8 mouse cellular contexts compared by ENCODE assay signal in genomic region chr8:116943555-116944384, GRCm38 (mm10). TPM values are rescaled to one million over a fixed set of nuclear protein-coding genes. Genes with fewer than 3 reads are reported as not detected.
A peak's percentile ranks its signal among the peaks of the same experiment; 100 is the strongest.
DNase-seq lines count a peak whose midpoint lies in the region; ATAC-seq and TF ChIP-seq lines count a peak whose summit lies in the region.

No protein-coding gene starts in this region.

- TF ChIP-seq CTCF in kidney, adult 2 months (conservative IDR thresholded peaks at IDR 0.05; ENCODE audit: insufficient read depth, insufficient read length, low read depth, low read length) = no peak

- no peaks in the 10 kb centered on the region for H3K36me3 ChIP-seq in kidney, adult 2 months (ENCODE audit: control insufficient read depth, insufficient read depth, low read length)
- H3K36me3 ChIP-seq in liver, embryonic 16.5 days (ENCODE audit: control insufficient read depth, insufficient read depth) = peaks cover 5% of the 10 kb centered on the region; the same call in 1 of the 2 replicates

- peak overlapping the region; percentile 95 for H3K4me2 ChIP-seq in liver, embryonic 16.5 days (ENCODE audit: low read depth, low read length)

- TF ChIP-seq POLR2A in kidney, adult 2 months (IDR thresholded peaks at IDR 0.05; ENCODE audit: low read depth, low read length) = no peak

- H3K4me1 ChIP-seq in kidney, adult 2 months (ENCODE audit: control insufficient read depth, insufficient read depth, low read length) = peaks cover 11% of the 10 kb centered on the region
- H3K4me1 ChIP-seq in liver, embryonic 16.5 days (ENCODE audit: control insufficient read depth, low read depth, low read length) = peaks cover 51% of the 10 kb centered on the region

- DNase-seq in layer of hippocampus, adult 18-20 months (ENCODE audit: low spot score in 2 of 2) = peak; percentile 15 to 24
- DNase-seq in layer of hippocampus, adult 9-10 months (ENCODE audit: low spot score) = no peak
- DNase-seq in heart, adult 9 months (ENCODE audit: low spot score in 2 of 2) = peak; percentile 7 to 23
- peak; percentile 52 for DNase-seq in kidney, adult 2 months
- DNase-seq in neural tube, embryonic 10.5 days (ENCODE audit: extremely low spot score, low spot score) = peak; percentile 44
- DNase-seq in testis, postnatal 10 days (ENCODE audit: low spot score) = peak; percentile 53

- H3K27me3 ChIP-seq in kidney, adult 2 months (replicated peaks; ENCODE audit: control insufficient read depth, insufficient read depth, low read length) = no peaks in the 10 kb centered on the region
- no peaks in the 10 kb centered on the region for H3K27me3 ChIP-seq in liver, embryonic 16.5 days (ENCODE audit: control insufficient read depth, insufficient read depth, low read depth, low read length)

- peak overlapping the region; percentile 78 for H3K9ac ChIP-seq in liver, embryonic 16.5 days (ENCODE audit: low read depth, low read length)

- peak overlapping the region; percentile 37 for H3K27ac ChIP-seq in kidney, adult 2 months (ENCODE audit: insufficient read depth, low read depth, low read length)
- H3K27ac ChIP-seq in liver, embryonic 16.5 days (ENCODE audit: low read length) = peak overlapping the region; percentile 21; the same call in 1 of the 2 replicates

- peak; percentile 16 for ATAC-seq in common myeloid progenitor, adult 5-6 weeks (replicated peaks; ENCODE audit: low read depth, poor library complexity, severe bottlenecking)
- peak; percentile 35 for ATAC-seq in liver, embryonic 16.5 days (ENCODE audit: low read depth)

- H3K4me3 ChIP-seq in kidney, adult 2 months (ENCODE audit: insufficient read depth, low read depth, low read length) = peak overlapping the region; percentile 97
- H3K4me3 ChIP-seq in liver, embryonic 16.5 days (ENCODE audit: low read depth, low read length) = peak overlapping the region; percentile 80

- under 1% methylated on average over 62 of the region's 62 CpGs for WGBS in kidney, adult 2 months
- WGBS in liver, embryonic 16.5 days (ENCODE audit: insufficient replicate concordance) = under 1% methylated on average over 62 of the region's 62 CpGs

- no peaks in the 10 kb centered on the region for H3K9me3 ChIP-seq in liver, embryonic 16.5 days (replicated peaks; ENCODE audit: control insufficient read depth, low read length)

RNA-seq across cellular contexts. Expression of gene Atmin, which starts 0.6 kb away (rescaled TPM):
- total RNA-seq in layer of hippocampus, adult 18-20 months (2021) = 10 to 100 TPM; 43.9 to 47.8 TPM
- 10.3 and 17.7 TPM in 2 replicates for total RNA-seq in common myeloid progenitor, adult 5-6 weeks (2017)
- polyA plus RNA-seq in kidney, adult 2 months (2012; rRNA removed) = 15.9 and 17.1 TPM in 2 replicates
- polyA plus RNA-seq in liver, embryonic 16.5 days (2015; fragmentation: Nextera tagmentation; extraction: Ambion mirVana) = 3.3 and 3.8 TPM in 2 replicates

RNA-seq across cellular contexts. Expression of gene Cenpn, which starts 22.2 kb away (rescaled TPM):
- 1 to 10 TPM in 1 of 2 experiments, under 1 TPM in 1; 0.81 to 1.2 TPM for total RNA-seq in layer of hippocampus, adult 18-20 months (2021)
- total RNA-seq in common myeloid progenitor, adult 5-6 weeks (2017) = 35.8 and 48.2 TPM in 2 replicates
- polyA plus RNA-seq in kidney, adult 2 months (2012; rRNA removed) = 0.89 and 1.2 TPM in 2 replicates
- 21.5 and 22.2 TPM in 2 replicates for polyA plus RNA-seq in liver, embryonic 16.5 days (2015; fragmentation: Nextera tagmentation; extraction: Ambion mirVana)

RNA-seq across cellular contexts. Expression of gene Cmc2, which starts 22.5 kb away (rescaled TPM):
- 10 to 100 TPM; 11.6 to 14.7 TPM for total RNA-seq in layer of hippocampus, adult 18-20 months (2021)
- 64.4 and 73.8 TPM in 2 replicates for total RNA-seq in common myeloid progenitor, adult 5-6 weeks (2017)
- 13.0 and 17.7 TPM in 2 replicates for polyA plus RNA-seq in kidney, adult 2 months (2012; rRNA removed)
- polyA plus RNA-seq in liver, embryonic 16.5 days (2015; fragmentation: Nextera tagmentation; extraction: Ambion mirVana) = 49.7 and 54.0 TPM in 2 replicates

RNA-seq across cellular contexts. Expression of gene 1700030J22Rik, which starts 35.0 kb away (rescaled TPM):
- total RNA-seq in layer of hippocampus, adult 18-20 months (2021) = 10 to 100 TPM in 1 of 2 experiments, 1 to 10 TPM in 1; 9.1 to 10.4 TPM
- total RNA-seq in common myeloid progenitor, adult 5-6 weeks (2017) = 0.05 TPM in 1 of 2 replicates, not detected in the other
- polyA plus RNA-seq in kidney, adult 2 months (2012; rRNA removed) = 1.4 TPM in 2 replicates
- polyA plus RNA-seq in liver, embryonic 16.5 days (2015; fragmentation: Nextera tagmentation; extraction: Ambion mirVana) = 0.47 and 0.54 TPM in 2 replicates

RNA-seq across cellular contexts. Expression of gene Gcsh, which starts 49.6 kb away (rescaled TPM):
- 10 to 100 TPM; 43.9 to 50.1 TPM for total RNA-seq in layer of hippocampus, adult 18-20 months (2021)
- 76.5 and 87.6 TPM in 2 replicates for total RNA-seq in common myeloid progenitor, adult 5-6 weeks (2017)
- 96.5 and 113 TPM in 2 replicates for polyA plus RNA-seq in kidney, adult 2 months (2012; rRNA removed)
- polyA plus RNA-seq in liver, embryonic 16.5 days (2015; fragmentation: Nextera tagmentation; extraction: Ambion mirVana) = 92.4 and 94.0 TPM in 2 replicates

Comparison
In these comparisons a context has a peak if more than half of its experiments do, and no peak if none do; other contexts are left out.
1. RNA of gene Cenpn, which starts 22.2 kb away (total RNA-seq): 35.8 to 48.2 TPM in common myeloid progenitor, adult 5-6 weeks; 0.81 to 1.2 TPM in layer of hippocampus, adult 18-20 months; every median in the first group is over 10 times any median in the second.